Mouse (Mus musculus) C2C12 (cell line): Measurements from ENCODE around the gene Olfr823. TPM values are rescaled to one million over a fixed set of nuclear protein-coding genes. Genes with fewer than 3 reads are reported as not detected.

Source experiments
- H3K27me3 ChIP-seq: one replicate; pipeline ENCODE4 v1.6.1; 2011; ENCODE audit not compliant: control insufficient read depth, insufficient read depth, insufficient read length
- H3K36me3 ChIP-seq: one replicate; pipeline ENCODE4 v1.6.1; 2011; ENCODE audit not compliant: control insufficient read depth, insufficient read depth
- H3K4me3 ChIP-seq: one replicate; pipeline ENCODE4 v1.5.1; 2011; ENCODE audit warnings: mild to moderate bottlenecking, control low read depth; ENCODE audit not compliant: poor library complexity, insufficient read depth, severe bottlenecking
- H3K79me2 ChIP-seq: one replicate; pipeline ENCODE4 v1.6.1; 2011; ENCODE audit not compliant: control insufficient read depth, insufficient read depth
- H3K79me3 ChIP-seq: one replicate; pipeline ENCODE4 v1.6.1; 2011; ENCODE audit warnings: low read depth, control low read depth
- H3ac ChIP-seq: one replicate; pipeline ENCODE3; 2011; ENCODE audit warnings: low read depth; ENCODE audit not compliant: control insufficient read depth, insufficient read length
- CEBPB ChIP-seq: IDR thresholded peaks from one replicate; pipeline ENCODE4 v1.6.1; 2011; ENCODE audit warnings: low read depth, mild to moderate bottlenecking, control low read depth, moderate library complexity
- CTCF ChIP-seq: IDR thresholded peaks from one replicate; pipeline ENCODE4 v1.5.1; 2011; ENCODE audit not compliant: control insufficient read depth, insufficient read depth, insufficient read length
- FOSL1 ChIP-seq: IDR thresholded peaks from one replicate; pipeline ENCODE4 v1.8.0; 2011; ENCODE audit warnings: mild to moderate bottlenecking, low read length; ENCODE audit not compliant: poor library complexity, insufficient read depth, severe bottlenecking
- MAX ChIP-seq: IDR thresholded peaks from one replicate; pipeline ENCODE4 v1.6.1; 2011; ENCODE audit warnings: mild to moderate bottlenecking, control low read depth
- MYOD1 ChIP-seq: IDR thresholded peaks from one replicate; pipeline ENCODE4 v1.6.1; 2011; ENCODE audit warnings: low read depth; ENCODE audit not compliant: control insufficient read depth, insufficient read length
- MYOG ChIP-seq: IDR thresholded peaks from one replicate; pipeline ENCODE4 v1.6.1; 2011; ENCODE audit not compliant: control insufficient read depth, insufficient read length; ENCODE audit errors: extremely low read depth
- USF1 ChIP-seq: IDR thresholded peaks from one replicate; pipeline ENCODE4 v1.6.1; 2011; ENCODE audit warnings: low read depth, mild to moderate bottlenecking, control low read depth, moderate library complexity
- polyA plus RNA-seq: library from polyadenylated mRNA; unstranded; fragments of >200 nt; fragmentation: generic; extraction: Trizol; gene quantifications from one replicate; pipeline ENCODE4 v1.2.1, GENCODE M21; 2012; ENCODE audit warnings: missing spikeins

Gene Olfr823
- polyA plus RNA-seq, 1 experiment: not detected

DNA sequence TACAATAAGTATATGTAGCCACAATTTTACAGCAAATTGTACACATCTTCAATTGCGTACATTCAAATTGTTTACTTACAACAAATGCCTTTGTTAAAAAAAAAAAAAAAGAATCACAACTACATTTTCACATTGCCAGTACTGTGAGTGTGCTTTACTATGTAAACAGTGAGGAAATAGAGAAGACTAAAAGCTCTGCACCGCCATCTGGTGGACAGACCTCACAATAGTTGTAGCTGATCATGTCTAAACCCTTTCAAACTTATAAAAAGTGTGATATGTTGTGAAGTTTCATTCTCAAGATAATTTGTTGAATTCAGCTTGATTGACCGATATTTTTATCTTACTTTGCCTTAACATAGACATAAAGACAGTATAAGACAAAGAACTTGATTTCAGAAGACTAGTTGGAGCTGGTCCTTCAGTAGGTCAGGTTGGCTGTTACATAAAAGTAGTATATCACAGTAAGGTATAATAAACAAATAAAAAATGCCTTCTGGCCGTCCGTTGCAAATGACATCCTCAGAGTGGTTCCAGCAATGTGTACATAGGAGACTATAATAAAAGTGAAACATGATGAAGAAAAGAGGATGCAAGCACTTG lies 22.2 kb downstream of the Olfr823 start:
- Histone ChIP-seq H3K4me3 (no peak overlapping the region), H3K27me3 (no peaks in the 10 kb centered on the region), H3ac (no peak overlapping the region), H3K79me2 (no peaks in the 10 kb centered on the region), H3K79me3 (no peaks in the 10 kb centered on the region), H3K36me3 (no peaks in the 10 kb centered on the region)
- TF ChIP-seq USF1 (no peak), MYOD1 (no peak), CEBPB (no peak), MYOG (no peak), CTCF (no peak), MAX (no peak), FOSL1 (no peak)

GRCm38 (mm10) chr10:130070910-130071309 lies 44.3 kb downstream of the Olfr823 start, which contains the start of gene Olfr822:
TSS of gene Olfr822 (plus strand) at chr10:130071210.
- H3K4me3 ChIP-seq: no peak within 1 kb of the TSS
- no peaks in the 10 kb centered on the region for H3K79me2 ChIP-seq
- H3K79me3 ChIP-seq: no peaks in the 10 kb centered on the region
- H3K36me3 ChIP-seq: no peaks in the 10 kb centered on the region
- H3ac ChIP-seq: no peak within 1 kb of the TSS
- no peaks in the 10 kb centered on the region for H3K27me3 ChIP-seq
- TF ChIP-seq MYOG (no peak), CTCF (no peak), CEBPB (no peak), FOSL1 (no peak), MAX (no peak), MYOD1 (no peak), USF1 (no peak)

Other genes starting within 250 kb of the Olfr823 start
- gene Olfr814, start 235.5 kb downstream of the Olfr823 start, polyA plus RNA-seq: not detected
- gene Olfr815, start 209.5 kb downstream of the Olfr823 start, polyA plus RNA-seq: not detected
- gene Olfr816, start 199.8 kb downstream of the Olfr823 start, polyA plus RNA-seq: not detected
- gene Olfr818, start 166.3 kb downstream of the Olfr823 start, polyA plus RNA-seq: not detected
- gene Olfr819, start 148.1 kb downstream of the Olfr823 start, polyA plus RNA-seq: not detected
- not detected for gene Olfr247, start 139.2 kb downstream of the Olfr823 start, polyA plus RNA-seq
- not detected for gene Gm10310, start 130.3 kb downstream of the Olfr823 start, polyA plus RNA-seq
- not detected for gene Olfr820, start 102.8 kb downstream of the Olfr823 start, polyA plus RNA-seq
- not detected for gene Olfr821, start 85.0 kb downstream of the Olfr823 start, polyA plus RNA-seq
- gene Olfr822, start 44.2 kb downstream of the Olfr823 start, polyA plus RNA-seq: not detected
- not detected for gene Olfr824, start 14.6 kb upstream of the Olfr823 start, polyA plus RNA-seq
- not detected for gene Olfr825, start 51.4 kb upstream of the Olfr823 start, polyA plus RNA-seq
- gene Olfr826, start 68.8 kb upstream of the Olfr823 start, polyA plus RNA-seq: not detected
- not detected for gene Olfr827, start 99.0 kb upstream of the Olfr823 start, polyA plus RNA-seq
- gene Neurod4, start 164.9 kb upstream of the Olfr823 start, polyA plus RNA-seq: not detected
- gene Tespa1, start 207.5 kb upstream of the Olfr823 start, polyA plus RNA-seq: not detected